Mouse (Mus musculus) heart, embryonic 14.5 days (tissue): Measurements from ENCODE around the gene Tmem178. TPM values are rescaled to one million over a fixed set of nuclear protein-coding genes. Genes with fewer than 3 reads are reported as not detected.
A peak's percentile ranks its signal among the peaks of the same experiment; 100 is the strongest.

Source experiments
- ATAC-seq: fragments of 200-750 bp; cut with Nextera tagmentation; 2 replicates; pipeline ENCODE4 v1.8.0; 2017; ENCODE audit warnings: low read depth, moderate TSS enrichment; ENCODE audit not compliant: insufficient number of reproducible peaks, insufficient read depth, low FRiP score
- H3K27ac ChIP-seq, 2 experiments: fragments of 200-500 bp in 1 of 2; fragments of 300-500 bp in 1 of 2; sonication (generic) in 1 of 2; replicated peaks in 1 of 2; 2 replicates each; pipeline ENCODE4 v1.5.1; 2012 to 2014; ENCODE audit warnings: low read depth in 2 of 2, low read length in 2 of 2, control low read depth in 1 of 2, mild to moderate bottlenecking in 1 of 2, mixed read lengths in 1 of 2; ENCODE audit not compliant: control insufficient read depth in 1 of 2, insufficient read depth in 1 of 2
- H3K27me3 ChIP-seq: fragments of 300-500 bp; sonication (generic); 2 replicates; pipeline ENCODE4 v1.6.1; 2014; ENCODE audit warnings: mild to moderate bottlenecking, low read length, control low read depth; ENCODE audit not compliant: control insufficient read depth, insufficient read depth
- H3K36me3 ChIP-seq: fragments of 300-500 bp; sonication (generic); 2 replicates; pipeline ENCODE4 v1.6.1; 2014; ENCODE audit warnings: mild to moderate bottlenecking, control low read depth, low read length, mixed read lengths; ENCODE audit not compliant: control insufficient read depth, insufficient read depth
- H3K4me1 ChIP-seq, 2 experiments: fragments of 200-500 bp in 1 of 2; fragments of 300-500 bp in 1 of 2; sonication (generic) in 1 of 2; 2 replicates each; pipeline ENCODE4 v1.6.1; 2012 to 2014; ENCODE audit warnings: low read length in 2 of 2, control low read depth in 1 of 2, mixed read lengths in 1 of 2; ENCODE audit not compliant: control insufficient read depth in 2 of 2, insufficient read depth in 2 of 2
- H3K4me2 ChIP-seq: fragments of 300-500 bp; sonication (generic); 2 replicates; pipeline ENCODE4 v1.6.1; 2014; ENCODE audit warnings: mild to moderate bottlenecking, low read length
- H3K4me3 ChIP-seq, 2 experiments: fragments of 200-500 bp in 1 of 2; fragments of 300-500 bp in 1 of 2; sonication (generic) in 1 of 2; 2 replicates each; pipeline ENCODE4 v1.5.1; 2012 to 2014; ENCODE audit warnings: low read length in 2 of 2, mild to moderate bottlenecking in 2 of 2, control low read depth in 1 of 2, low read depth in 1 of 2, moderate library complexity in 1 of 2; ENCODE audit not compliant: control insufficient read depth in 1 of 2, insufficient read depth in 1 of 2
- H3K9ac ChIP-seq: fragments of 300-500 bp; sonication (generic); 2 replicates; pipeline ENCODE4 v1.6.1; 2014; ENCODE audit warnings: mild to moderate bottlenecking, low read length
- H3K9me3 ChIP-seq: fragments of 300-500 bp; sonication (generic); 2 replicates; pipeline ENCODE4 v1.6.1; 2016; ENCODE audit warnings: low read length, control low read depth; ENCODE audit not compliant: control insufficient read depth
- WGBS: fragments of 180-500 bp; shearing (Covaris S2); extraction: QIAGEN DNeasy Blood & Tissue Kit; methylation state at CpG from one replicate; pipeline ENCODE4 v1.1.7; 2014; 5-methylcytosine and 5-hydroxymethylcytosine counted together
- polyA plus RNA-seq: library from polyadenylated mRNA; unstranded; fragments of >200 nt; fragmentation: Nextera tagmentation; extraction: Ambion mirVana; gene quantifications from 2 replicates; pipeline ENCODE4 v1.2.1, GENCODE M21; 2014

Tmem178 gene
- polyA plus RNA-seq, 1 experiment from 2014 or later: 7.0 TPM

DNA sequence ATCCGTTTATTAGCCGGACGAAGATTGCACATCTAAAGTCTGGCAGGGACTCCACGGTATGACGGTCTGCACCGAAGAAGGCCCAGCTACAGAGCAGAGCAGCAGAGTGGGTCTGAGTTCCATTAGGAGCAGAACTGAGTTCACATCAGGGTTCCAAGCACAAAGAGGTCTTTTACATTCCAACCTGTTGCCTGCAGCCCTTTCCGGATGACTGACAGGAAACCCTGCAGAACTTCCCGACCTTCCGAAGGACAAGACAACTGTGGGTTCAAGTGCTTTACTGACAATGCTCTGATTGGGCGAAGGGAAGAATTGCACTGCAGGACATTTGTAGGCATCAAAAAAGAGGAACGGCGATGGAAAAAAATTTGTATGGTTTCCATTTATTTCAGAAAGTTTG lies 56.6 kb downstream of the Tmem178 start:
- H3K4me1 ChIP-seq: peaks cover 14 to 22% of the 10 kb centered on the region in 2 experiments
- no peak for ATAC-seq
- no peak overlapping the region for H3K9ac ChIP-seq
- no peaks in the 10 kb centered on the region for H3K27me3 ChIP-seq
- no peaks in the 10 kb centered on the region for H3K36me3 ChIP-seq
- H3K4me3 ChIP-seq: no peak overlapping the region
- WGBS: 74% methylated on average over 12 of the region's 12 CpGs
- H3K9me3 ChIP-seq: no peaks in the 10 kb centered on the region
- no peak overlapping the region for H3K4me2 ChIP-seq
- no peak overlapping the region for H3K27ac ChIP-seq

DNA sequence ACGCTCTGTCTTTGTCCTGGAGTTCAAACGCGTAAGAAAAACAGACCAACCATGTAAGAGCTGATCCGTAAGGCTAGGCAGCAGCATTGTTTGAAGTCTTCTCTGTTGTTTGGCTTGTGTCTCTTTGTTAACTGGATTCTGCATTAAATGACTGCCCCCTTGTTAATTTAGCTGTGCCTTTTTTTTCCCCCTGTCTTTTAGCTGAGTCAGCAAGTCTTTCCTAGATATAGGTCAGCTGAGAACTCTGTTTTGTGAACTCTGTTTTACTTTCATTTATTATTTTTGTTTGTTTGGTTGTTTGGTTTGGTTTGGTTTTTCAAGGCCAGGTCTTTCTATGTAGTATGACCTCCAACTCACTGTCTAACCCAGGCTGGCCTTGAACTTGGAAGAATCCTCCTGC lies 57.2 kb downstream of the Tmem178 start:
- H3K4me2 ChIP-seq: no peak overlapping the region
- WGBS: 94% methylated on average over 4 of the region's 4 CpGs
- no peak overlapping the region for H3K4me3 ChIP-seq
- ATAC-seq: no peak
- H3K9me3 ChIP-seq: no peaks in the 10 kb centered on the region
- H3K27ac ChIP-seq: no peak overlapping the region
- no peaks in the 10 kb centered on the region for H3K27me3 ChIP-seq
- no peaks in the 10 kb centered on the region for H3K36me3 ChIP-seq
- peaks cover 14 to 22% of the 10 kb centered on the region in 2 experiments for H3K4me1 ChIP-seq
- no peak overlapping the region for H3K9ac ChIP-seq

GRCm38 (mm10) chr17:81002130-81002529 lies 57.7 kb downstream of the Tmem178 start:
- H3K4me3 ChIP-seq: no peak overlapping the region
- no peak overlapping the region for H3K27ac ChIP-seq
- H3K4me1 ChIP-seq: peaks cover 14 to 22% of the 10 kb centered on the region in 2 experiments
- ATAC-seq: no peak
- no peaks in the 10 kb centered on the region for H3K36me3 ChIP-seq
- WGBS: 83% methylated on average over 5 of the region's 5 CpGs
- H3K9ac ChIP-seq: no peak overlapping the region
- no peaks in the 10 kb centered on the region for H3K27me3 ChIP-seq
- no peaks in the 10 kb centered on the region for H3K9me3 ChIP-seq
- no peak overlapping the region for H3K4me2 ChIP-seq

DNA sequence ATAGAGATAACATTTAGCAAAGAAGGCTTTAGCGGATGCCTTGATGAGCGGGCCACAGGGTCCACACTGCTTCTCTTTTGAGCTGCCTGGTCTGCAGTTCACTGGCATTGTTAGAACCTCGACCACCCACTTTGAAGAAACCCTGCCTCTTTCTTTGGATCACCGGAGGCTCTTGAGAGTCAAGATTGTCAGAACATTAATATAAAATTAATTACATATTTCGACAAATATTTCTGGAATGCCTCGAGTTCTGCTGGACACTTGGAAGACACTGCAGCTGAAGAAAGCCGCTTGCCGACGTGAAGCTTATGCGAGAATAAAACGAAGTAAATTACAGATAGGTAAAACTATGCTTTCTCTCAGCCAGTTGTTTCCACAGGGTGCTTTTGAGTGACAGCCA lies 60.0 kb downstream of the Tmem178 start:
- Histone ChIP-seq H3K36me3 (no peaks in the 10 kb centered on the region), H3K4me2 (peak overlapping the region; percentile 23; the same call in 1 of the 2 replicates), H3K4me1 (peaks cover 16 to 22% of the 10 kb centered on the region in 2 experiments), H3K9me3 (no peaks in the 10 kb centered on the region), H3K27ac (no peak overlapping the region; a peak in 1 of 4 replicates), H3K27me3 (no peaks in the 10 kb centered on the region), H3K9ac (no peak overlapping the region), H3K4me3 (no peak overlapping the region)
- ATAC-seq: no peak
- 60% methylated on average over 11 of the region's 11 CpGs for WGBS

DNA sequence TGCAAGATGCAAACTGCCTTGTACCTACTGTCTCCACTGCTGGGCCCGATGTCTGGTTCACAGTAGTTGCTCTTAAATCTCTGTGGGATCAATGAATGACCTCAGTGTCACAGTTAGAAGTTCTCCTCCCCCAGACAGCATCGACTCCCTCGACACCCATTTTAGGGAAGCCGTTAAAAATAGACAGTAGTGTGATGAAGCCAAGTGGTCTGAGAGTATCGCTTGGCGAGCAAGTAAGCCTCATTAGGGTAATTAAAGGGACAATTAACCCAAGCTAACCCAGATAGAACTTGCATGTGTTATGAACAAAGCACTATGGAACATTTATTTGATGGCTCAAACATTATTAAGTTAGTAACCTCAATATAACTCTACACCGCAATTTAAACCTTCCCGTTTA lies 60.9 kb downstream of the Tmem178 start:
- ATAC-seq: no peak
- Histone ChIP-seq H3K4me1 (peaks cover 16 to 28% of the 10 kb centered on the region in 2 experiments), H3K9me3 (no peaks in the 10 kb centered on the region), H3K4me2 (peak overlapping the region; percentile 23; the same call in 1 of the 2 replicates), H3K4me3 (no peak overlapping the region), H3K27ac (peak overlapping the region in 1 of 2 experiments; percentile 28; a peak in 1 of 4 replicates), H3K36me3 (no peaks in the 10 kb centered on the region), H3K27me3 (no peaks in the 10 kb centered on the region), H3K9ac (0 out of 2 replicates have a peak overlapping the region, but pooled peaks have one; percentile 11)
- WGBS: 44% methylated on average over 8 of the region's 8 CpGs

DNA sequence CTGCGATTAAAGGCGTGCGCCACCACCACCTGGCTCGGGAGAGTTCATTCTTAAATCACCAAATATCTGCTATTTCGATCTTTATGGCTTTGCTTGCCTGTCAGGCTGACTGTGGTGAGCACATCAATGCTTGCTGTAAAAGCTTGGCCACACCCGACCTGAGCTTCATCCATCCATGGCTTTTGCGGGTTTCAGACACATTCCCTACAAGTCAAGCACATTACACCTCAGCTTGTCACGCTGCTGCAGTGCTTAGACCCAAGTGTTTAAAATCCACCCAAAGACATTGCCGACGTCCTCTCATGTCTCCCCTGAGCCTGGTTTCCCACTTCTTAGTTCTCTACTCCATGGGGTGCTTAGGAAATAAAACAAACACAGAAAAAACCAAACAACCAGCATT lies 64.7 kb downstream of the Tmem178 start:
- WGBS: 86% methylated on average over 10 of the region's 10 CpGs
- Histone ChIP-seq H3K36me3 (no peaks in the 10 kb centered on the region), H3K9ac (no peak overlapping the region), H3K4me1 (peaks cover 24 to 36% of the 10 kb centered on the region in 2 experiments), H3K27me3 (no peaks in the 10 kb centered on the region), H3K9me3 (no peaks in the 10 kb centered on the region), H3K4me2 (no peak overlapping the region), H3K4me3 (no peak overlapping the region), H3K27ac (no peak overlapping the region)
- no peak for ATAC-seq

DNA sequence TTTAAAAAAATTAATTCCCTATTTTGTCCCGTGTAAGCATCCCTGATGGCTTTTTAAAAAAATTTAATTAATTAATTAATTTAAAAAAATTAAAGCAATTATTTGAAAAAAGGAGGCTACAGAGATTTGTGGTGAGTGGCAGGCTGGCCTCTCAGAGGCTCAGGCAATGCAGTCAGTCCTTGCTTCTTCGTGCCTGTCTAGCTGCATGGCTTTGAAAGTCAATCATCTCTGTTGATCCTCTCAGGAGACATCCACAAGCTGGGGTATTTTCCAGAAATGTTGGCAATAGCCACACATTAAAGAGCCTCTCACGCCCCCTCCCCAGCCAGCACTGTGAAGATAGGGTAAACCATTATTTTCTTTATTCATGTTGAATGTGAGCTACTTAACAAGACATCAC lies 65.8 kb downstream of the Tmem178 start:
- H3K27me3 ChIP-seq: no peaks in the 10 kb centered on the region
- H3K4me1 ChIP-seq: peaks cover 16 to 25% of the 10 kb centered on the region in 2 experiments
- H3K9ac ChIP-seq: no peak overlapping the region
- no peak overlapping the region for H3K27ac ChIP-seq
- no peaks in the 10 kb centered on the region for H3K9me3 ChIP-seq
- no peak overlapping the region for H3K4me3 ChIP-seq
- no peak for ATAC-seq
- no peaks in the 10 kb centered on the region for H3K36me3 ChIP-seq
- H3K4me2 ChIP-seq: no peak overlapping the region
- WGBS: 64% methylated on average over 3 of the region's 3 CpGs
